Mouse (Mus musculus): ENCODE measurements around the gene Emid1. TPM values are rescaled to one million over a fixed set of nuclear protein-coding genes. Genes with fewer than 3 reads are reported as not detected.

The Emid1 gene
- polyA plus RNA-seq, 1 experiment, result 34.7 TPM

DNA sequence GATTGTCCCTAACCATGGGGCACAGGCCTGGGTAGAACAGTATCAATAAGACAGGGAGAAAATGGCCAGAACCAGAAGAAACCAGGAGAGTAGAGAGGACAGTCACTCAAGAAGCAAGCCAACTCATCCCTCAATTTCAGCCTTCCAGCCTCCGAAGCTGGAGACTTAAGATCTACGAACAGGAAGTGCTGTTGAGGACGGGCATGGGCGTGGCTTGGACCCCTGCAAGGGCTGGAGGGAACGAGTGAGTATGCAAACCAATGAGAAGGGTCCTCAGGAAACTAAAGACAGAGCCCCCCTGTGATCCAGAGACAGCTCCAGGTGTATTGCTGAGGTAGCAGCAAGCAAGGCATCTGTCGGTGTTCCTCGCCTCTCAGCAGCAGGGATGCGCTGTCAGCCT lies 12.3 kb upstream of the Emid1 start:
- 54% methylated on average over 8 of the region's 8 CpGs for WGBS
- no peak for TF ChIP-seq POLR2A (IDR thresholded peaks at IDR 0.05; ENCODE audit: low read depth, low read length)
- TF ChIP-seq CTCF (IDR thresholded peaks at IDR 0.05; ENCODE audit: extremely low read depth, insufficient read length, insufficient replicate concordance, low read depth, low read length), result no peak
- Histone ChIP-seq H3K36me3 (ENCODE audit: control insufficient read depth, insufficient read depth, low read length) (no peaks in the 10 kb centered on the region), H3K27ac (ENCODE audit: insufficient read depth, low read depth, low read length) (no peak overlapping the region), H3K4me3 (ENCODE audit: low read depth, low read length) (no peak overlapping the region), H3K4me1 (ENCODE audit: control insufficient read depth, insufficient read depth, insufficient read length, low read length) (no peaks in the 10 kb centered on the region), H3K27me3 (ENCODE audit: control insufficient read depth, insufficient read depth, low read length) (no peaks in the 10 kb centered on the region)

DNA sequence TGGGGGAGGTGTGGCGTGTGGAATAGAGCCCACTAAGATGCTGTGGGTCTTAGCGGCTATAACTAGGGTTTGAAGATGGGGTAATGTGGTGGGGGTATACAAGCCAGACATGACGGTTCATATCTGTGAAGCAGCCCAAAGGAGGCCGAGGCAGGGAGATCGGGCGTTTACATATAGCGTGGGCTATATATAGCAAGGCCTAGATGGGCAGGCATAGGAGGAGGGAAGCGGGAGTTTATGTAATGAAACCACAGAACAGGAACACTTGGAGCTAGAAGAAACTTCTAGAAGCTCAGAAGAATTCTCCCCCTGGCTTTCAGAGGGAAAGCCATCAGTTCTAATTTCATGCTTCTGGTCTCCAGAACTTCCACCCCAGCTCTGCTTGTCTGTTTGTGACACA lies 11.4 kb upstream of the Emid1 start:
- 88% methylated on average over 8 of the region's 8 CpGs for WGBS
- TF ChIP-seq POLR2A (IDR thresholded peaks at IDR 0.05; ENCODE audit: low read depth, low read length), result no peak
- TF ChIP-seq CTCF (IDR thresholded peaks at IDR 0.05; ENCODE audit: extremely low read depth, insufficient read length, insufficient replicate concordance, low read depth, low read length), result no peak
- Histone ChIP-seq H3K36me3 (ENCODE audit: control insufficient read depth, insufficient read depth, low read length) (no peaks in the 10 kb centered on the region), H3K4me1 (ENCODE audit: control insufficient read depth, insufficient read depth, insufficient read length, low read length) (no peaks in the 10 kb centered on the region), H3K27ac (ENCODE audit: insufficient read depth, low read depth, low read length) (no peak overlapping the region), H3K27me3 (ENCODE audit: control insufficient read depth, insufficient read depth, low read length) (no peaks in the 10 kb centered on the region), H3K4me3 (ENCODE audit: low read depth, low read length) (no peak overlapping the region)

DNA sequence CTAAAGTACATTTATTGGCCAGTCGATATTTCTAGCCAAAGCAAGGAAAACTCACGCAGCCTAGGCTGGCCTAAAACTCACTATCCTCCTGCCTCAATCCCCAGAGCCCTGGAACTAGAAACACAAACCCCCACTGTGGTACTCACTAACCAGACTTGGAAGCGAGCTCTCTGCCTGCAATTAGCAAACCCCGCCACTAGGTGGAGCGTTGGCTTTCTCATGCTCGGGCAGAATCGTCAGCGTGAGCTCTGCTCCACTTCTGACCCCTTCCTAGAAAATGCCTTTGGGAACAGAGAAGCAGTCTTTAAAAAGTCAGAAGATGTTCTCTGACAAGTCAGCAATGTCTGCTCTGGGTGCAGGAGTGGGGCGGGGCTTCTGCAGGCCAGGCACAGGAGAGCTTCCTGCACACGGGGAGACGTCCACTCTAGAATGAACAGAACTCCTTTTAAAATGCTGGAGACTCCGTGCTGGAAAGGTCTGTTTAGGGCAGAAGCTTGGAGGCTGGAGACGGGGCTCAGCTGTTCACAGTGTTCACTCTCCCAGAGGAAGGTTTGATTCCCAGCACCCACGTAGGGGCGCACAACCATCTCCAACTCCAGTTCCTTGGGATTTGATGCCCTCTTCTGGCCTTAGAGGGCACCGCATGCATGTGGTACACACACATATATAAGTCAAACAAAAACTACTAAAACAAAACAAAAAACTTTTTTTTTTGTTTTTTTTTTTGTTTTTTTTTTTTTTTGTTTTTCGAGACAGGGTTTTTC lies 8.8 kb upstream of the Emid1 start:
- Histone ChIP-seq H3K36me3 (ENCODE audit: control insufficient read depth, insufficient read depth, low read length) (no peaks in the 10 kb centered on the region), H3K27me3 (ENCODE audit: control insufficient read depth, insufficient read depth, low read length) (no peaks in the 10 kb centered on the region), H3K4me1 (ENCODE audit: control insufficient read depth, insufficient read depth, insufficient read length, low read length) (no peaks in the 10 kb centered on the region), H3K4me3 (ENCODE audit: low read depth, low read length) (no peak overlapping the region), H3K27ac (ENCODE audit: insufficient read depth, low read depth, low read length) (no peak overlapping the region)
- 75% methylated on average over 17 of the region's 17 CpGs for WGBS
- peak; percentile 63; the same call in 1 of the 2 replicates for TF ChIP-seq CTCF (IDR thresholded peaks at IDR 0.05; ENCODE audit: extremely low read depth, insufficient read length, insufficient replicate concordance, low read depth, low read length)
- TF ChIP-seq POLR2A (IDR thresholded peaks at IDR 0.05; ENCODE audit: low read depth, low read length), result no peak

DNA sequence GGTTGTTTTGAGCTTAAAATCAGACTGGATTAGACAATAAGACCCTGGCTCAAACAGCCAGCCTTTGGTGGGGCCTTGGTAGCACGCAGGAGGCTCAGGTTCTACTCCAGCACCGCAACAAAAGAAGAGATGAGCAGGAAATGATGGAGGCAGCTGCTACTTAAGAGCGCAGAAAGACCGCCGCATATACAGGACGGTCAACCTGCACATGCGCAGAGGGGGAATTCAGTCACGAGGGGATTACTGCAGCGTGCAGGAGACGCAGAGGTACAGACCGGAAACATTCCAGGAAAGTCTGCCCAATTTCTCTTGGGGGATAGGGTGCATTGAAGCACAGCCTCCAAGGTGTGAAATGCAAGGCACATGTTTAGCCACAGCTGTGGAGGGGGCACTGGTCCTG lies 6.0 kb upstream of the Emid1 start:
- no peak for TF ChIP-seq CTCF (IDR thresholded peaks at IDR 0.05; ENCODE audit: extremely low read depth, insufficient read length, insufficient replicate concordance, low read depth, low read length)
- TF ChIP-seq POLR2A (IDR thresholded peaks at IDR 0.05; ENCODE audit: low read depth, low read length), result no peak
- H3K27me3 ChIP-seq (ENCODE audit: control insufficient read depth, insufficient read depth, low read length), result no peaks in the 10 kb centered on the region
- H3K4me3 ChIP-seq (ENCODE audit: low read depth, low read length), result no peak overlapping the region
- no peaks in the 10 kb centered on the region for H3K36me3 ChIP-seq (ENCODE audit: control insufficient read depth, insufficient read depth, low read length)
- no peaks in the 10 kb centered on the region; the same call in 1 of the 2 replicates for H3K4me1 ChIP-seq (ENCODE audit: control insufficient read depth, insufficient read depth, insufficient read length, low read length)
- H3K27ac ChIP-seq (ENCODE audit: insufficient read depth, low read depth, low read length), result no peak overlapping the region
- WGBS, result 95% methylated on average over 11 of the region's 11 CpGs

DNA sequence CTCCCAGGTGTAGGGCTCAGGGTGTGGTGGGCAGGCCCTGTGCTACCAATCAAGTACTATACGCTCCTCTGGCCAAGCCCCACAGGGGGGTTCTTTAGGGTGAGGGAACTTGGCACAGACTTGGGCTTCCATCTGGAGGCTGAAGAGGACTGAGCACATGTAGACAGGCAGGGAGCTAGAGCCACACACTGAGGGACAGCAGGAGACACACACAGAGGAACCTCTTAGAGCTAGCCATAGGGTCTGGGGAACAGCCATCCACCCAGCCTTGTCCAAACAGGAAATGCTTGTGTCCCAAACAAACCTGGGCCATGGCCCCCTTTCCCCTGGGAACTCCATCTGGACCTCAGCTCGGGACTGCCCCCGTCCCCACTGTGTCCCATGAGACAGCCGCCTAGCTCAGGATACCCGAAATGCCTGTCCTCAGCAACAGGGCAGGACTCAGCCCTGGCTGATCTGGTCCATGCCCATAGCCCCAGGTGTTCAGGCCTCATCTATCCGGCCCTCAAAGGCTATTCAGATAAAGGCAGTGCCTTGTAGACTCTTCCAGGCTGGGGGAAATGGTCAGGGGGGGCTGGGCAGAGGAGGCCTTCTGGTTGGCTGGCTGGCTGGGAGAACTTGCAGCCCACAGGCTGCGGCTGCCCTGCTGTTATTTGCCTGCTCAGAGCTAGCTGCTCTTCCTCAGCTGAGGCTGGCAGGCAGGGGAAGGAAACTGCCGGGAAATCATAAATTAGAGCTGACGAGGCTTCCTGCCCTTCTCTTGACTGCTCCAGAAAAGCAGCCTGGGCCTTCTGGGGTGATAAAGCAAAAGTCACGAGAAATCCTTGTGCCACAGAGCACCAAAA lies 3.1 kb upstream of the Emid1 start:
- Histone ChIP-seq H3K27me3 (ENCODE audit: control insufficient read depth, insufficient read depth, low read length) (peaks cover 6% of the 10 kb centered on the region), H3K4me3 (ENCODE audit: low read depth, low read length) (no peak overlapping the region), H3K4me1 (ENCODE audit: control insufficient read depth, insufficient read depth, insufficient read length, low read length) (peaks cover 6% of the 10 kb centered on the region; the same call in 1 of the 2 replicates), H3K27ac (ENCODE audit: insufficient read depth, low read depth, low read length) (peak overlapping the region; percentile 48; the same call in 1 of the 2 replicates), H3K36me3 (ENCODE audit: control insufficient read depth, insufficient read depth, low read length) (no peaks in the 10 kb centered on the region)
- WGBS, result 67% methylated on average over 10 of the region's 10 CpGs
- TF ChIP-seq POLR2A (IDR thresholded peaks at IDR 0.05; ENCODE audit: low read depth, low read length) (no peak), CTCF (IDR thresholded peaks at IDR 0.05; ENCODE audit: extremely low read depth, insufficient read length, insufficient replicate concordance, low read depth, low read length) (no peak)

DNA sequence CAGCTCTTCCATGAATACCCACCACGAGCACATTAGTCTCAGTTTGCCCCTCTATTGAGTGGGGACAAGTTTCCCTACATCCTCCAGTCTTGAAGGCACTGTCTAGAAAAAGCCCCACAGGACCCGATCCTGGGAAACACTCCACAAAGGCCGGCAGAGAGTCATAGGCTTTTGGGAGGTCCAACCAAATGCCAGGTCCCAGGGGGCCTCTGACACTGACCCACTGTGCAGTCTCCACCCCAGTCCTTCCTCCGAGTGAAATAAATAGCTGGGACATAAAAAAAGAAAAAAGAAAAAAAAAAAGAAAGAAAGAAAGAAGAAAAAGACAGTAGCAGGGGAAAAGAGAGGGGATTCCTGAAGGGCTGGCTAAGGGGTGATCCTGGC lies 818 bp downstream of the Emid1 start:
- Histone ChIP-seq H3K36me3 (ENCODE audit: control insufficient read depth, insufficient read depth, low read length) (no peaks in the 10 kb centered on the region), H3K27ac (ENCODE audit: insufficient read depth, low read depth, low read length) (0 out of 2 replicates have a peak overlapping the region, but pooled peaks have one; percentile 20), H3K4me1 (ENCODE audit: control insufficient read depth, insufficient read depth, insufficient read length, low read length) (peaks cover 16% of the 10 kb centered on the region), H3K4me3 (ENCODE audit: low read depth, low read length) (peak overlapping the region; percentile 67), H3K27me3 (ENCODE audit: control insufficient read depth, insufficient read depth, low read length) (peaks cover 6% of the 10 kb centered on the region)
- 81% methylated on average over 4 of the region's 4 CpGs for WGBS
- TF ChIP-seq CTCF (IDR thresholded peaks at IDR 0.05; ENCODE audit: extremely low read depth, insufficient read length, insufficient replicate concordance, low read depth, low read length), result no peak
- no peak for TF ChIP-seq POLR2A (IDR thresholded peaks at IDR 0.05; ENCODE audit: low read depth, low read length)

All from small intestine, adult 2 months (tissue).